Mouse (Mus musculus) C2C12 (cell line): Measurements from ENCODE around the gene Proser3. TPM values are rescaled to one million over a fixed set of nuclear protein-coding genes. Genes with fewer than 3 reads are reported as not detected.
A peak's percentile ranks its signal among the peaks of the same experiment; 100 is the strongest.
"Not testable (repeated sequence)": the region's sequence is repeated elsewhere in the genome, so short reads cannot be mapped to it uniquely, and the experiment has no call there.

Experiments used
- H3K27me3 ChIP-seq: one replicate; pipeline ENCODE4 v1.6.1; 2011; ENCODE audit not compliant: control insufficient read depth, insufficient read depth, insufficient read length
- H3K36me3 ChIP-seq: one replicate; pipeline ENCODE4 v1.6.1; 2011; ENCODE audit not compliant: control insufficient read depth, insufficient read depth
- H3K4me3 ChIP-seq: one replicate; pipeline ENCODE4 v1.5.1; 2011; ENCODE audit warnings: mild to moderate bottlenecking, control low read depth; ENCODE audit not compliant: poor library complexity, insufficient read depth, severe bottlenecking
- H3K79me2 ChIP-seq: one replicate; pipeline ENCODE4 v1.6.1; 2011; ENCODE audit not compliant: control insufficient read depth, insufficient read depth
- H3K79me3 ChIP-seq: one replicate; pipeline ENCODE4 v1.6.1; 2011; ENCODE audit warnings: low read depth, control low read depth
- H3ac ChIP-seq: one replicate; pipeline ENCODE3; 2011; ENCODE audit warnings: low read depth; ENCODE audit not compliant: control insufficient read depth, insufficient read length
- CEBPB ChIP-seq: IDR thresholded peaks from one replicate; pipeline ENCODE4 v1.6.1; 2011; ENCODE audit warnings: low read depth, mild to moderate bottlenecking, control low read depth, moderate library complexity
- CTCF ChIP-seq: IDR thresholded peaks from one replicate; pipeline ENCODE4 v1.5.1; 2011; ENCODE audit not compliant: control insufficient read depth, insufficient read depth, insufficient read length
- FOSL1 ChIP-seq: IDR thresholded peaks from one replicate; pipeline ENCODE4 v1.8.0; 2011; ENCODE audit warnings: mild to moderate bottlenecking, low read length; ENCODE audit not compliant: poor library complexity, insufficient read depth, severe bottlenecking
- MAX ChIP-seq: IDR thresholded peaks from one replicate; pipeline ENCODE4 v1.6.1; 2011; ENCODE audit warnings: mild to moderate bottlenecking, control low read depth
- MYOD1 ChIP-seq: IDR thresholded peaks from one replicate; pipeline ENCODE4 v1.6.1; 2011; ENCODE audit warnings: low read depth; ENCODE audit not compliant: control insufficient read depth, insufficient read length
- MYOG ChIP-seq: IDR thresholded peaks from one replicate; pipeline ENCODE4 v1.6.1; 2011; ENCODE audit not compliant: control insufficient read depth, insufficient read length; ENCODE audit errors: extremely low read depth
- USF1 ChIP-seq: IDR thresholded peaks from one replicate; pipeline ENCODE4 v1.6.1; 2011; ENCODE audit warnings: low read depth, mild to moderate bottlenecking, control low read depth, moderate library complexity
- polyA plus RNA-seq: library from polyadenylated mRNA; unstranded; fragments of >200 nt; fragmentation: generic; extraction: Trizol; gene quantifications from one replicate; pipeline ENCODE4 v1.2.1, GENCODE M21; 2012; ENCODE audit warnings: missing spikeins

Gene Proser3
- polyA plus RNA-seq, 1 experiment: 8.7 TPM

DNA sequence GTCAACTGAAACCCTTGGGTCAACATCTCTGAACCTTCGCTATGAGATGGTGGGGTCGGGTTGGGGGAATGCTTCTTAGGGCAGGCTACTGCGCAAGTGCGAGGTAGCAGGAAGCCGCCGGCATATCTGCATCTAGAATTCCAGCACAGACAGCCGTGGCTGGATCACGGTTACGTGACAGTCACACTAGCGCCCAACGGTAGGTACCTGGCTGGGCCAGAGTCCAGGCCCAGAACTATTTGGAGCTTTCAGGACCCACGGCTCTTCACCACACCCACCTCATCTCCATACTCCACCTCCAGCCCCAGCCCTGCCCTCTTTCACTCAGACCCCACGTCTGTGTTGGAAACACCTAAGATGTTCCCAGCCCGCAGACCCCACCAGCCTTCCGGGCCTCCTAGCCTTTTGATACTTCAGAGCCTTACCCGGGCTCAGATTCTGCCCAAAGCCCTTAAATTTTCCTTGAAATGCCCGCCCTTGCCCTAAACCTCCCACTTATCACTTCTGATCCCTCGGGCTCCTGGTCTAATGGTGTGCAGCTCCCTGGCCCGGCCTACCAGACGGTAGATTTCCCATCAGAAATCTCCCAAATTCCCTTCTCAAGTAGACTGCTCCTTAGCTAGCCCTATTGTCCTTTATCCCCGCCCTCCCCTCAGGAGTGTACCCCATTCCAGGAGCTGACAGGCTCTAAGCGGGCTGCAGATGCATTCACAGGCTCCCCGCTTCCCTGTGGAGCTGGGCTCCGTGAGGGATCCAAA is 36.9 kb downstream of the Proser3 start:
- Histone ChIP-seq H3K4me3 (no peak overlapping the region), H3K27me3 (peaks cover 30% of the 10 kb centered on the region), H3K79me2 (no peaks in the 10 kb centered on the region), H3K79me3 (no peaks in the 10 kb centered on the region), H3ac (no peak overlapping the region), H3K36me3 (no peaks in the 10 kb centered on the region)
- TF ChIP-seq USF1 (no peak), MYOG (no peak), MAX (no peak), CEBPB (no peak)

DNA sequence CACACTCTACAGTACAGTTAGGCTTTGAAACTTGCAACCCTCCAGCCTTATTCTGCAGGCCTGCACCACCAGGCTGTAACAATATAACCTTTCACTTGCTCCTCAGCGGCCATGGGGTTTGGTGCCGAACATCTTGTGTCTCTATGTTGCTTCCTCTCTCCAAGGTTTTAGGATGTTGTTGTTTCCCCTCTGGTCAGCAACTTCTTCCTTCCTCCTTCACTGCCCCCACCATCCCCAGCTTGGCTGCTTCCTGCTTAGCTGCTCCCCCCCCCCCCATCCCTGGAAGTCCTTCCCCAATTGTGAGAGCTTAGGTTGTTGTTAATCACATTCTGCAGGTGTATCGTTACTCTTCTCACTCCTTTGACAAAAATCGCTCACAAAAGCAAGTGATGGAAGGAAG is 44.0 kb downstream of the Proser3 start:
- no peaks in the 10 kb centered on the region for H3K79me2 ChIP-seq
- no peaks in the 10 kb centered on the region for H3K79me3 ChIP-seq
- TF ChIP-seq CEBPB: no peak
- TF ChIP-seq USF1: no peak
- no peak for TF ChIP-seq MYOG
- TF ChIP-seq CTCF: no peak
- no peak for TF ChIP-seq MAX
- no peak for TF ChIP-seq MYOD1
- no peak for TF ChIP-seq FOSL1
- H3ac ChIP-seq: no peak overlapping the region
- no peaks in the 10 kb centered on the region for H3K36me3 ChIP-seq
- H3K4me3 ChIP-seq: no peak overlapping the region
- peaks cover 45% of the 10 kb centered on the region for H3K27me3 ChIP-seq

GRCm38 (mm10) chr7:30501159-30501558 is 50.9 kb downstream of the Proser3 start:
- H3ac ChIP-seq, H3K4me3 ChIP-seq: not testable (repeated sequence)
- peaks cover 14% of the 10 kb centered on the region for H3K27me3 ChIP-seq

GRCm38 (mm10) chr7:30495506-30496042 is 56.5 kb downstream of the Proser3 start:
- H3K79me2 ChIP-seq, H3K36me3 ChIP-seq, H3K4me3 ChIP-seq: not testable (repeated sequence)

More at GRCm38 (mm10) chr7:30501159-30501558, 50.9 kb downstream of the Proser3 start:
- not testable (repeated sequence) for H3K36me3 ChIP-seq, H3K79me2 ChIP-seq, H3K79me3 ChIP-seq

GRCm38 (mm10) chr7:30493401-30493931 is 58.6 kb downstream of the Proser3 start, which contains the start of gene Prodh2:
TSS of gene Prodh2 (plus strand) at chr7:30493622.
- Histone ChIP-seq H3ac (no peak within 1 kb of the TSS), H3K79me2 (no peaks in the 10 kb centered on the region), H3K4me3 (no peak within 1 kb of the TSS), H3K27me3 (peaks cover 25% of the 10 kb centered on the region), H3K36me3 (no peaks in the 10 kb centered on the region), H3K79me3 (no peaks in the 10 kb centered on the region)
- no peak for TF ChIP-seq MAX
- TF ChIP-seq CEBPB: no peak
- no peak for TF ChIP-seq USF1
- TF ChIP-seq MYOG: no peak
- no peak for TF ChIP-seq FOSL1
- TF ChIP-seq MYOD1: no peak
- no peak for TF ChIP-seq CTCF

More at GRCm38 (mm10) chr7:30495506-30496042, 56.5 kb downstream of the Proser3 start:
- H3K27me3 ChIP-seq: peaks cover 25% of the 10 kb centered on the region
- not testable (repeated sequence) for H3K79me3 ChIP-seq, H3ac ChIP-seq

GRCm38 (mm10) chr7:30492765-30493164 is 59.3 kb downstream of the Proser3 start:
- Histone ChIP-seq H3K27me3 (peaks cover 25% of the 10 kb centered on the region), H3K36me3 (no peaks in the 10 kb centered on the region), H3K79me2 (no peaks in the 10 kb centered on the region), H3ac (no peak overlapping the region), H3K4me3 (no peak overlapping the region), H3K79me3 (no peaks in the 10 kb centered on the region)
- peak; percentile 20 for TF ChIP-seq CTCF
- no peak for TF ChIP-seq MYOD1
- TF ChIP-seq MYOG: no peak
- no peak for TF ChIP-seq MAX
- TF ChIP-seq FOSL1: no peak
- no peak for TF ChIP-seq CEBPB
